Mouse (Mus musculus) gonadal fat pad, adult 2 months (tissue): ENCODE measurements around the gene Aoc3. TPM values are rescaled to one million over a fixed set of nuclear protein-coding genes. Genes with fewer than 3 reads are reported as not detected.
"Not testable (repeated sequence)": the region's sequence is repeated elsewhere in the genome, so short reads cannot be mapped to it uniquely, and the experiment has no call there.

Source experiments
- DNase-seq: peaks from one replicate; pipeline ENCODE4 v3.0.0-alpha.2; 2012; ENCODE audit warnings: low read depth
- polyA plus RNA-seq: library from polyadenylated mRNA; depleted of rRNA; stranded (reverse); fragments of >200 nt; gene quantifications from 2 replicates; pipeline ENCODE4 v1.2.3, GENCODE M21; 2012

The Aoc3 gene
- polyA plus RNA-seq, 1 experiment, result 337 TPM

DNA sequence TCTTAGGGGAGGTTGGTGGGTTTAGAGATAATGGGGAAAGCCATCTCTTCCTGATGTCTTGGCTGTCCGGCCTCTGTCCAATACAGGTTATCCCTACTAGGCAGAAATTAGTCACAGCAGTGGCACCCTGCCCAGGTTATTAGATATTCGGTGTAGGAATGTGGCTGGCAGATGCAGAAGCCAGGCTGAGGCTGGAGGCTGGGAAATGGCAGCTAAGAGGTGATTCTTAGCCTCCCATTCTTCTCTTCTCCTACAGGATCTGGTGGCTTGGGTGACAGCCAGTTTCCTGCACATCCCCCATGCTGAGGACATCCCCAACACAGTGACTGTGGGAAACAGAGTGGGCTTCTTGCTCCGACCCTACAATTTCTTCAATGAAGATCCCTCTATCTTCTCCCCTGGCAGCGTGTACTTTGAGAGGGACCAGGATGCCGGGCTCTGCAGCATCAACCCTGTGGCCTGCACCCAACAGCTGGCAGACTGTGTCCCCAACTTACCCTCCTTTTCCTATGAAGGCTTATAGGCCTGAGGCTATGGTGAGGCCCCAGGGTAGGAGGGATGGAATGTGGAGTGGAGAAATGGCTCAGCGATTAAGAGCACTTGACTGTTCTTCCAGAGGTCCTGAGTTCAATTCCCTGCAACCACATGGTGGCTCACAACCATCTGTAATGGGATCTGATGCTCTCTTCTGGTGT lies 1.3 kb upstream of the Aoc3 start:
- DNase-seq, result no peak

DNA sequence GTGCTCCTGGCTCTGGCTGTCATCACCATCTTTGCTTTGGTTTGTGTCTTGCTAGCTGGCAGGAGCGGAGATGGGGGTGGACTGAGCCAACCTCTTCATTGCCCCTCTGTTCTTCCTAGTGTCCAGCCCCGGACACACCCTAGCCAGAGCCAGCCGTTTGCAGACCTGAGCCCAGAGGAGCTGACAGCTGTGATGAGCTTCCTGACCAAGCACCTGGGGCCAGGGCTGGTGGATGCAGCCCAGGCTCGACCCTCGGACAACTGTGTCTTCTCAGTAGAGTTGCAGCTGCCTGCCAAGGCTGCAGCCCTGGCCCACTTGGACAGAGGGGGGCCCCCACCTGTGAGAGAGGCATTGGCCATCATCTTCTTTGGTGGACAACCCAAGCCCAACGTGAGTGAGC lies 556 bp downstream of the Aoc3 start:
- not testable (repeated sequence) for DNase-seq

DNA sequence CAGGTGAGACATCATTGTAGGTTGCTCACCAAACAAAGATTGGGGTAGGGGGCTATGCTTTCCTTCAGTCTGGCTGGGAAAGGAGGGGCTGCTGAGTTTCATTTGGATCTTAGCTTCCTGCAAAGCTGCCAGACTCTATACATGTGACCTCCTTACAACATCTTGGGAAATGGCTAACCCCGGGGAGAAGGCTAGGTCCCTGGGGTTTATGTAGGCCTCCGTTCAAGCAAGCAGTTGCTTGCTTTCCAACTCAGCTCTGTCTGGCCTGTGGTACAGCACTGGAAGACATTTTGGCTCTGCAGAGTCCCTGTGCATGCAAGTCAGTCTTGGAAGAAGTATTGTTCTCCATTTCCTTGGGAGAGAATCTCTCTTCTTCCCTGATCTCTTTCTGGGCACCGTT lies 2.1 kb downstream of the Aoc3 start:
- DNase-seq, result no peak

DNA sequence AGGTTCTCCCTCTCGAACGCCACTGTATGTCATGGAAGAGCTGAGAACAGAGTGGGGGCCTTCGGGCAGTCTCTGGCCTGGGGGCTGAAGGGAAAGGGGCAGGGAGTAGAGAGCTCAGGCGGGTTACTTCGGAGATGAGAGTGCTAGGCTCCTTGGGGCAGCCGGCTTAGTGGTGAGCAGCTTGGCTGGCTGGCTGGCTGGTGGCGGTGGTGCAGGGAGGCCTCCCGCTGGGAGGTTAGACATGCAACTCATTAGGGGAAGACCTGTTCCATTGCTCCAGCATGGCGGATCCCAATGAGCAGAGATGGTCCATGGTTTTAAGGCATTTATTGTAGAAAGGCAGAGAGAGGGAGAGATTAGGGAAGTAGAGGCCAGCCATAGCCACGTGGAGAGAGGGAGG lies 3.6 kb downstream of the Aoc3 start:
- no peak for DNase-seq

DNA sequence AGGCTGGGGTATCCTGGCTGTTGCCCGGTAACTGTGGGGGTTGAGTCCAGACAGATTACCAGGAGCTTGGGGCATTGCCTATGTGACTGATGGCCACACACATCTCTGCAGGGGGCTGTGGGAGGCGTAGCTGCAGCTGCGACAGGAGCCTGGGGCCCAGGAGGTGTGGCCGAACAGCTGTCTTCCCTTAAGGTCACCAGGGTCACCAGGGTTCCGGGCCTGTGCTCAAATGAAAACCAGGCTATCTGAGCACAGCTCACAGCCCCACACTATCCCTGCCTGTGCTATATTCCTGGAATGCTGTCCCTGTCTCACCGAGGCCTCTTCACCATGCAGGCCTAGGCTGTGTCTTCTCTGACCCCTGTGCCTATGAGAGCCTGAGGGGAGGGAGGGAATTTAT lies 4.1 kb downstream of the Aoc3 start:
- DNase-seq, result no peak

DNA sequence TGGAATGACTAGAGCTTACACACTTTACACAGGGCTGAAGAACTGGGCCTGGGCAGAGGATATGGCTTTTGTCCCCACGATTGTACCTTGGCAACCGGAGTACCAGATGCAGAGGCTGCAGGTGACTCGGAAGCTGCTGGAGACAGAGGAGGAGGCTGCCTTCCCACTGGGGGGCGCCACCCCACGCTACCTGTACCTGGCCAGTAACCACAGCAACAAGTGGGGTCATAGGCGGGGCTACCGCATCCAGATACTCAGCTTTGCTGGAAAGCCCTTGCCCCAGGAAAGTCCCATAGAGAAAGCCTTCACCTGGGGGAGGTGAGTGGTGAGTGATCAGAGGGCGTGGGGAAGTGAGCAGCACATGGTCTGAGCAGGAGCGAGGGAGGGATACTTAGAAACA lies 5.3 kb downstream of the Aoc3 start:
- DNase-seq, result no peak

DNA sequence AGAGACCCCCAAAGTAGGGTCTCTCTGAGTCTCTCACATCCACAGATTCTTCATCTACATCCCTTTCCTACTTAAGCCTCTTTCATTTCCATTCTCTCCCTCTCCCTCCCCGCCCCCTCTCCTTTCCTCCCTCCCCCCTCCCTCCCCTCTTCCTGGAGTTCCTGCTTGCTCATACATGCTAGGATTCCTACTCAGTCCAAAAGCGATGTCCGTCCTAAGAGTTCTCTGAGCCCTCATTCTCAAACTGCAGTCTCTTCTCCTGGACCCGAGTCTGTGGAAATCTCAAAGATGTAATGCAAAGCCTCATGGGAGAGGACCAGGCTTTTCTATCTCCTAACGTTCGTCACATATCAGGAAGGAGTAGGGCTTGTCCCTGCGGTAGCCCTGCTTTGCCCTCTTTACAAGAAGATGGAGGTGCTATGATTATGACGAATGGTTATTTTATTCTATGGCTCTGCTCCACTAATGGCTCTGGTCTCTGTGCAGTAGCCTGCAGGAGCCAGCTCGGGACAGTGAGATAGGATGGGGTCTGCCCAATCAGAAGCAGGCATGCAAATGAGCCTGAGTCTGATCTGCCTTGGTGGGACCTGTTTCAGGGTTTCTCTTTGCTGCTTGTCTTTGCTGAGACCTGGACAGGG lies 7.8 kb downstream of the Aoc3 start:
- no peak for DNase-seq

DNA sequence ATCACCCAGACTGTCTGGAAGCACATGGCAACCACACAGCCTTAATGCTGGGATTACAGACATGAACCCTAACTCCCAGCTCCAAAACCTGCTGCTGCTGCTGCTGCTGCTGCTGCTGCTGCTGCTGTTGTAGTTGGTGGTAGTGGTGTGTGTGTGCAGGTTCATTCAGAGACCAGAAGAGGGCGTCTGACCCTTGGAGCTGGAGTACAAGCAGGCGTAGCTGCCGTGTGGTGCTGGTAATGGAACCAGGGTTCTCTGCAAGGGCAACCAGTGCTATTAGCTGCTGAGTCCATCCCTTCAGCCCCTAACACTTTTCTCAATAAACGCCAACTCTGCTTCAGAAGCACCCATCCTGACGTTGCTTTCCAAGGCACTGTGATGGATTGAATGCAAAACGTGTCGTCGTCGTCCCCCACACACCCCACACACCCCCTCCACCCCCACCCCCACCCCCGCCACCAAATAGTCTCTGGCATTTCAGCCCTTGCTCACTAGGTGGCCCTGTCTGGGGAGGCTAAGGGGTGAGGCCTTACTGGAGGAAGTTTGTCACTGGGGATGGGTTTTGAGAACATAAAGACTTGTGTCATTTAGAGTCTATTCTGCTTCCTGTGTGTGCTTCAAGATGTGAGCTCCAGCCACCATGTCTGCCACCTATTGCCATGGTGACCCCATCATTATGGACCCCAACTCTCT lies 16.8 kb downstream of the Aoc3 start:
- DNase-seq, result no peak

DNA sequence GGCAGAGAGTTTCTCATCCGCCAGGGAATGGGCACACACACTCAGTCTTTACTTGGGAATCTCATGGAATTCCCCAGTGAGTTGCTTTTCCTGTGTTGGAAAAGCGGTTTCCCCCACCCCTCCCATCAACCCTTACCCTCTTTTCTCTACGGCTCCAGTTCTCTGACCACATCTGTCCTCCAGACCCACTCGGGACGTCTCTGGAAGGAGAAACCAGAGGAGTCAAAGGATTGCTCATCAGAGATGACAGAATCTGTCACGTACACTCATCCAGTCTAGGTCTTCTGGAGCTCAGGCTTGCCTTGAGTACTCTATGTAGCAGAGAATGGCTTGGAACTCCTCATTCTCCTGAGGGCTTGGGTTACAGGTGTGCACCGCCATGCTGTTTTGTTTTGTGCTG lies 18.4 kb downstream of the Aoc3 start:
- no peak for DNase-seq

DNA sequence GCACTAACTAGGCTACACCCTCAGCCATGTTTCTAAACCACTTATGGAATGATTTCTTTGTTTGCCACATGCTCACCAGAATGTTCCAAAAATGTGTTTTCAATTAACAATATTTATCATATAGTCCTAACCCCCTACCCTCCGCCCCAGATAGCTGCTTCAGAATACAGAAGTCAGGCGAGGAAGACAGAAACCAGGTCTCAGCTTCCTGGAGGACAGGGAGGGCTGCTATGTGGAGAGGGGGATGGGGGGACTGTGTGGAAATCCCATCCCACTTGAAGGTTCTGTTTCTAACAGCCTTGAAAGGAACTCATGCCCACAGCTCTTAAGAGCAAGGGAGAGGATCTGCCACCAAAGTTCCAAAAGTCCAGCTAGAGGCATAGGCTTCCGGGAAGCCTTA lies 18.8 kb downstream of the Aoc3 start:
- DNase-seq, result no peak

DNA sequence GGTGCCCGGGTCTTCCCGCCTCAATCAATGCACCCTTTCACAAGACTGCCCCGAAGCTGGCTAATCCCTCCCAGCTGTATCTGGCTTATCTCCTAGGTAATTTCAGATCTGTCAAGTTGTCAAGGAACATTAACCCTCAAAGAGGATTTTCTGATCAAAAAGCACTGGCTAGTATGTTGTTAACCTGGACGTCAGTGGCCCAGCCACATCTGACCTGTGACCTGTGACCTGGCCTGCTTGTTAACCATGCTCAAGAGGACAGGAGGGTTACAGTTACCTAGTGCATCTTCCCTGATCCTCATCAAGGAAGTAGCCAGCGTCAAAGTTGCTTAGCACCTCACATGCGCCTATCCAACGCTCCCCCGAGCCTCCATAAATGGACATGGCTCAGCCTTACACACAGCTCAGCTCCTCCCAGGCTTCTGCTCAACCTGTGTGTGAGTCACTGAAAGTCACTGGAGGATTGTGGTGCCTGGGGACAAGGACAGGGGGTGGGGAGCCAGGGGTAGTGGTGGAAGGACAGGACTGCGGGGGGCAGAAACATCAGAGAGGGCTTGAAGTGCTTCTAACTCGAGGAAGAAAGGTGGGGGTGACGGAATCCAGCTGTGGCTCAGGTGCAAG lies 20.8 kb downstream of the Aoc3 start:
- DNase-seq, result no peak

DNA sequence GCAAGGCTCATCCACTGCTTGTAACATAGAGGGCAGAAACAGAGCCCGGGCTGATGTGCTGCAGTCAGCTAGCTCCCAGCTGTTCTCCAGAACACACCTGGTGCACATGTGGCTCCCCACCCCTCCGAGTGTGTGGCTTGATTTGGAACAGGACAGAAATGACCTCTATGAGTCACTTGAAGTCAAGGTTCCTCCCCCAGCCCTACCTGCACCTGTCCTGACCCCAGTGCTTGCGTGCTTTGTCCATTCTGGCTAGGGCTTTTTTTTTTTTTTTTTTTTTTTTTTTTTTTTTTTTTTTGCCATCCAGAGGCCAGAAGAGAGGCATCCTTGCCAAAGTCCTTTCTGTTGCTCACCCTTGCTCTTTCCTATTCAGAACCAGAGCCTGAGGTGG lies 21.3 kb downstream of the Aoc3 start:
- no peak for DNase-seq

DNA sequence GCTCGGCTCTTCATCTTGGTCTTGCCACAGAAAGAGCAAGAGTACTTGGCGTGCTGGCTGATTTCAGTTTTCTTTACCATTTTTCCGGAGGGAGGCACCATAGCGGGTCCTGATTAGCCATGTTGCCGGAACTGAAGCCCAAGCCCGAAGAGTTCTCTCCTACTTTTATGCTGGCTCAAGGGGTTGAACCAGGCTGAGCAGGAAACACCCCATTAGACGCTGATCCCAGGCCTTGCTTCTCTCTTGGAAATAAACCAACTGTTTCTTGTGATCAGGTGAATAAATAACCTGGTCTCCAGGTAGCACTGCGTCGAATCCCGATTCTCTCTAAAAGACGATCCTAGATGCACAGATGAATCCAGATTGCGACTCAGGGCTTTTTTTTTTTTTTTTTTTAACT lies 23.0 kb downstream of the Aoc3 start:
- no peak for DNase-seq

DNA sequence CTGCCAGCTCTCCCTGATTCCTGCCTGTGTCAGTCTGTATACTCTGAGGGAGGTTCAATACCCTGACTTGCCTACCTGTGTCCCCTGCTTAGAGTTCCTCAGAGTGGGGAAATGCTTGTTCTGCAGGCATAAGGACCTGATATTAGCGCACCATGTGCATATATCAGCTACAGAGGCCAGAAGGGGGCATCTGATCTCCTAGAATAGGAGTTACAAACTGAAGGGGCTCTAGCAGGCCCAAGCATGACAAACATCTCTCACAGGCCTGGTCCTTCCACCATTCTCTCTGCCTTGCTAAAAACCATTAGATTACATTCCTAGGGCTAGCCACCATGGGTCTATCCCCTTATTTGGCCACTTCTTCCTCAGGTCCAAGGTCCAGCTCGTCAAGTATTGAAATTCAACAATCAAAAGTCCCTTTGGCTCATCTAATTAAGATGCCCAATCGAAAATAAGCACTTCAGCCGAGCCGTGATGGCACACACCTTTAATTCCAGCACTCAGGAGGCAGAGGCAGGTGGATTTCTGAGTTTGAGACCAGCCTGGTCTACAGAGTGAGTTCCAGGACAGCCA lies 24.1 kb downstream of the Aoc3 start:
- no peak for DNase-seq

DNA sequence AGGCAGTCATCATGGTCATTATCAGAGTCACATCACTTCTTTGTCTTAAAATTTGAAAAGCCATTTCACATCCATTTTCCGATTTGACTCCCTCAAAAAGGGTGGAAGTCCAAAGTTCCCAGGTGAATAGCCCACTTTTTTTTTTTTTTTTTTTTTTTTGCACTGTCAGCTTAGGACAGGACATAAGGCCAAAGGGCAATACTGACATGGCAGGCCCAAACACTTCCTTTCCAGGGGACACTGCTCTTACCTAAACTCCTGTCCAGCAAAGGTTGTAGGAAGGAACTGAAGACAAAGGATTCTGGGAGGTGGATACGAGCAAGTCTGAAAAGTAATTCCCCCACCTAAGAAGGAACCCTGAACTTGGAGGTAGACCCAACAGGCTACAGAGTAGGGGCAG lies 25.5 kb downstream of the Aoc3 start:
- DNase-seq, result no peak

DNA sequence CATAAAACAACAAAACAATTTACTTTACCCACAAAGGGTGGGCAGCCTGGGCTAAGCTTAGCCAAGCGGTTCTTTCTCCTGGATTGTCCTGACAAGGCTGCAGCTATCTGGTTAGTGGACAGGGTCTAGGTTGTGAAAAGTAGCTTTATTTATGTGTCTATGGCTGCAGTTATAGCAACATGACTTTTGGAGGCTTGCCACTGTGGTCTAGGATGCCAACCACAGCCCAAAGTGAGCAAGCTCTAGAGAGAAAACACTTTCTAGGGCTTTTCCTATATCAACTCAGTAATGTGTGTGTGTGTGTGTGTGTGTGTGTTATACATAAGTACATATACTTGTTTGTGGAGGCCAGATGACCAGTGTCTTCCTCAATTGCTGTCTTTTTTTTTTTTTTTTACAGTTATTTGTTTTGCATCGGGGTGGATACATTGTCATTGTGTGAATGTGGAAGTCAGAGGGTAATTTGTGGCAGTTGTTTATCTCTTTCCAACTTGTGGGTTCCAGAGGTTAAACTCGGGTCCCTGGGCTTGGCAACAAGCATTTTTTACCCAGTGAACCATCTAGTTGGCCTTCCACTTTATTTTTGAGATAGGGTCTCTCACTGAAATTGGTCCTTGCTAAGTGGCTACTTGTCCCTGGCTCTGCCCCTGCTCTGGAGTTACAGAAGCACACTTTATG lies 27.2 kb downstream of the Aoc3 start:
- no peak for DNase-seq

DNA sequence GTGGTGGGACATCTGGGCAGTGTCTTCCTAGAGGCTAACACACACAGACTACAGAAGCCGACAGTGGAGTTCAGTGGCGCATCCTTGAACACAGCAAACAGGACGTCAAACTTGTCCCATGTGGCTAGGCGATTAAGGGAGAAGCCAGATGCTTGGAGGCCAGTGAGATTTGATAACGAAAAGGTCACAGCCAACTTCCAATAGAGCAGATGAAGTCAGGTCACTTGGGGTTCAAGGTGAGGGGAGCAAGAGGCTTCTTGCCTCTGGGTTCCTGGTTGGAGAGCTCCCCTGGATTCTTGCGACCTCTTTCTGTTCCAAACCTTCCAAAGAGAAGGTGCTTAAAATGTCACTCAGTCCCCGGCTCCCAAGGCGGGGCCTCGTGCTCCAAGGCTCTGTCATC lies 29.4 kb downstream of the Aoc3 start:
- DNase-seq, result no peak

DNA sequence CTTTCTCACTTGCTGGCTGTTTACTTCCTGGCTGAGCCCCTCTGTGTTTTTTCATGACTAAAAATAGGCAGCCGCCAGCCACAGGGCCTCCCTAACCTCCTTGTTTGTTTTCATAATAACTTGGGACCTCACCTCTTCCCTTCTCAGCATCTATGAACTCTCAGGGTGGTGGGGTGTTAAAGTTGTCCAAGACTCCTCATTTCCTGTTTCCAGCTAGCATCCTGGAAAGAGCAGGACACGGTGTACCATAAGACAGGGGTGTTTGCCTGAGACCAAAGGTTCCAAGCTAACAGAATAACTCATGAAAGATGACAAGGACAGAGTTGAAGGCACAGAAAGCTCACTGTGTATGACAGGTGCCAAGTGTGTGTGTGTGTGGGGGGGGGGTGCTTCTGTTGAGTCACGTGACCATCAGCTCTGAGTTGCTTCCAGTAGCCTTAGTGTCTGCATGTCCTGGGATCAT lies 30.3 kb downstream of the Aoc3 start:
- DNase-seq, result no peak

DNA sequence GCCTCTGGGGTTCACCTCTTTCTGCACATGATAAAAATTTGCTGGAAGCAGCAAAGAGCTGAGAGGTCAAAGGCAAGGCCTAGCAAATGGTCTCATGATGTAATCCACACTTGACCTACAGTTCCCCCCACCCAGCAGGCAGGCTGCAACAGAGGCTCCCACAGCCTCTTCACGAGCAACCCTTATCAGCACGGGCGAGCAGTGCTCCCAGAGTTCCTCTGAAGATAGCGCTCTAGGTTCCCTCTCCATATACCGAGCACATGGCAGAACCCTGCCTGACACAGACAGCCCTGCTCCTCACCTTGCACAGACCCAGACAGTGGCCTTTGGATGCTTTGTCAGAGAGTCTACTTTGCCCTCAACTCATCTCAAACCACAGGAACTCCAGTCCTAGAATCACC lies 34.1 kb downstream of the Aoc3 start:
- no peak for DNase-seq

DNA sequence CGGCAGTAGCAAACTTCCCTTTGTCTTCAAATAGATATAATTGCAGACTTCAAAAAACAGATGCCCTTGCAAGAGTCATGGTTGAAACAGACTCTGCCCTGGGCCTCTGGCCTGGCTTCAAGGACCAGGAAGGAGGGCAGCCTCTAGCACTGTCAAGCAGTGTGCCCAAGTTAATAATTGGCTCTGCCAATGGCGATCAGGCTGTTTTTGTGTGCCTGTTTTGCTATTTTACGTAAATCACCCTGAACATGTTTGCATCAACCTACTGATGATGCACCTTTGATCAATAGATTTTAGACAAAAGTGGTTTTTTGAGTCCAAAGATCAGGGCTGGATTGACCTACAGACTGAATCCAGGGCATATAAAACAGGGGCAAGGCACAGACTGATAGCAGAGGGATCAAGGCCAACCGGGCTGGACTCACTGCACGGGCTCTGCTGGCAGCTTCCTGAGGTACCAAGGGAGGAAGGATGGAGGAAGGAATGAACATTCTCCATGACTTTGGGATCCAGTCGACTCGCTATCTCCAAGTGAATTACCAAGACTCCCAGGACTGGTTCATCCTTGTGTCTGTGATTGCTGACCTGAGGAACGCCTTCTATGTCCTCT lies 37.0 kb downstream of the Aoc3 start, which contains the start of gene G6pc:
Gene G6pc, plus strand, starts transcription at position 236 of the 610 bp plus-strand sequence.
- DNase-seq, result no peak

DNA sequence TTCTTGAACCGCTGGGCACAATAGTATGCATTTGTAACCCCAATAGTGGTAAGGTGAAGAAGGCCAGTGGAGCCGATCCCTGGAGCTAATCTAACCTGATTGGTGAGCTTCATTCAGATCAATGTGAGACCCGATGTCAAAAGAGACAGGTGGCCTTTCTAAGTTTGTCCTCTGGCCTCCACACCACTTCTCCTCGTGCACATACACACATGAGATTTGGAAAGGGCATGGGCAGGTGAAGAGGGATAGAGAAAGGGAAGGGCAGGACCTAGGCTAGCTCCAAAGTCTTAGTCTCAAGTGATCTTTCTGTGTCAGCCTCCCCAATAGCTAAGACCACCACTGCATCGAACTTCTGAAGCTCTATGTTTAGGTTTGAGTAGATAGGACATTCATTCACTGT lies 39.7 kb downstream of the Aoc3 start:
- DNase-seq, result no peak
